13 mouse cellular contexts compared by ENCODE assay signal in the genomic region with DNA sequence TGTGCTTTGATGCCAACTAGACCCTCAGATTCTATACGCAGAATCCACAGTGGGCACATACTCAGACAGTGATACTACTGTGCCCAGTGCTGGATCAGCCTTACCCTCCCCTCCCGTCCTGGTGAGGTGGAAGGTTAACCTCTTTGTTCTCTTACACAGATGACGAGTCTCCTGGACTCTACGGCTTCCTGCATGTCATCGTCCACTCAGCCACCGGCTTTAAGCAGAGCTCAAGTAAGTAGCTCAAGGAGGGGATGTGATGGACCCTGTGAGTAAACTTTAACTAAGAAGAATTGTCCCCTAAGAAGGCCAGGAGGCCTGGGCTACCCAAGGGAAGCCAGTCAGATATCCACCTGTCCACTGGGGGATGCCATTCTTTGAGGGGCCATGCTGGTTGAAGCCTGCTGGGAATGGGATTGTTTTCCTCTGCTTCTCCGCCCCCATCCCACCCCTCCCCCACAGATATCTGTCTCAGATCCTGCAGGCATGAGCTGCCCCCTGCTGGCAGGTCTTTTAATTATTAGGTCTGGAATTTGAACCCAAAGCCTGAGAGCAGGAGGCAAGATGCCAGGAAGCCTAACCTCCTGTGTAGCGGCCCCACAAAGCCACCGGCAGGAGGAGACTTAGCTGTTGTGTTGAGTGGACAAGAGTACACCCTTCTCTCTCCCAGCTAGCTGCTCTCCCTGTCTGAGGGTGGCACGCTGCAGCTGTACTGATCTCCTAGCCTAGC. TPM values are rescaled to one million over a fixed set of nuclear protein-coding genes. Genes with fewer than 3 reads are reported as not detected.
DNase-seq lines count a peak whose midpoint lies in the region; ATAC-seq lines count a peak whose summit lies in the region.
"Had no signal": no experiment of that assay in that cellular context is flagged by ENCODE, and none has a peak within 500 bp of the region (broad histone marks: within the 10 kb centered on the region; RNA-seq: fewer than 3 reads in every experiment).

No protein-coding gene starts in this region.

- H3K4me1 ChIP-seq in hindbrain, embryonic 13.5 days (replicated peaks) = no peaks in the 10 kb centered on the region
- no peaks in the 10 kb centered on the region for H3K4me1 ChIP-seq in hindbrain, embryonic 16.5 days (ENCODE audit: control insufficient read depth, insufficient read depth, low read depth, low read length)
- H3K4me1 ChIP-seq in midbrain, embryonic 11.5 days (ENCODE audit: control insufficient read depth, insufficient read depth, low read length) = no peaks in the 10 kb centered on the region
- H3K4me1 ChIP-seq in midbrain, embryonic 15.5 days = no peaks in the 10 kb centered on the region
- H3K4me1 ChIP-seq: neural tube, embryonic 12.5 days had no signal

- no peak overlapping the region for H3K4me2 ChIP-seq in hindbrain, embryonic 13.5 days
- no peak overlapping the region for H3K4me2 ChIP-seq in hindbrain, embryonic 16.5 days (ENCODE audit: low read length)
- no peak overlapping the region for H3K4me2 ChIP-seq in midbrain, embryonic 11.5 days
- no peak overlapping the region for H3K4me2 ChIP-seq in midbrain, embryonic 15.5 days
- H3K4me2 ChIP-seq: neural tube, embryonic 12.5 days had no signal

- H3K4me3 ChIP-seq in hindbrain, embryonic 13.5 days = no peak overlapping the region
- H3K4me3 ChIP-seq in hindbrain, embryonic 16.5 days (ENCODE audit: low read length) = no peak overlapping the region
- H3K4me3 ChIP-seq in midbrain, embryonic 11.5 days (ENCODE audit: low read depth, low read length) = no peak overlapping the region
- no peak overlapping the region for H3K4me3 ChIP-seq in midbrain, embryonic 15.5 days
- H3K4me3 ChIP-seq: neural tube, embryonic 12.5 days had no signal

- no peaks in the 10 kb centered on the region for H3K9me3 ChIP-seq in hindbrain, embryonic 13.5 days
- no peaks in the 10 kb centered on the region for H3K9me3 ChIP-seq in hindbrain, embryonic 16.5 days (ENCODE audit: control insufficient read depth, low read length)
- H3K9me3 ChIP-seq in midbrain, embryonic 11.5 days (ENCODE audit: control insufficient read depth, low read length) = no peaks in the 10 kb centered on the region
- H3K9me3 ChIP-seq in midbrain, embryonic 15.5 days = no peaks in the 10 kb centered on the region
- H3K9me3 ChIP-seq: neural tube, embryonic 12.5 days had no signal

- peak; percentile 80 for DNase-seq in midbrain, embryonic 11.5 days (ENCODE audit: low spot score, missing footprints)
- DNase-seq in kidney, adult 8-10 months = peak; percentile 61 to 82
- DNase-seq in thymus, postnatal 14 days = no peak
- DNase-seq in yolk sac, embryonic 10.5 days (ENCODE audit: low spot score) = no peak
- DNase-seq: adrenal gland, postnatal 25 days; cerebellum, postnatal 14 days; heart, postnatal 36 days had no signal

- no peak overlapping the region for H3K9ac ChIP-seq in hindbrain, embryonic 13.5 days
- H3K9ac ChIP-seq in hindbrain, embryonic 16.5 days (ENCODE audit: low read depth, low read length) = no peak overlapping the region
- no peak overlapping the region for H3K9ac ChIP-seq in midbrain, embryonic 11.5 days (ENCODE audit: low read length)
- no peak overlapping the region for H3K9ac ChIP-seq in midbrain, embryonic 15.5 days
- H3K9ac ChIP-seq: neural tube, embryonic 12.5 days had no signal

- H3K27ac ChIP-seq in hindbrain, embryonic 13.5 days = no peak overlapping the region
- no peak overlapping the region for H3K27ac ChIP-seq in hindbrain, embryonic 16.5 days (ENCODE audit: low read depth, low read length)
- no peak overlapping the region for H3K27ac ChIP-seq in midbrain, embryonic 11.5 days (ENCODE audit: low read depth, low read length)
- no peak overlapping the region for H3K27ac ChIP-seq in midbrain, embryonic 15.5 days
- H3K27ac ChIP-seq: neural tube, embryonic 12.5 days had no signal

- 0 out of 2 replicates have a peak, but pooled peaks have one; percentile 33 for ATAC-seq in hindbrain, embryonic 13.5 days (ENCODE audit: low FRiP score)
- no peak for ATAC-seq in hindbrain, embryonic 16.5 days
- no peak for ATAC-seq in midbrain, embryonic 11.5 days (ENCODE audit: low FRiP score)
- no peak for ATAC-seq in midbrain, embryonic 15.5 days (replicated peaks)
- no peak for ATAC-seq in megakaryocyte-erythroid progenitor cell, adult 5-6 weeks (replicated peaks; ENCODE audit: low FRiP score, low TSS enrichment, poor library complexity, severe bottlenecking)

- 85% methylated on average over 10 of the region's 10 CpGs for WGBS in hindbrain, embryonic 13.5 days
- WGBS in hindbrain, embryonic 16.5 days = 85% methylated on average over 10 of the region's 10 CpGs
- 73% methylated on average over 10 of the region's 10 CpGs for WGBS in midbrain, embryonic 11.5 days
- 77% methylated on average over 10 of the region's 10 CpGs for WGBS in midbrain, embryonic 15.5 days

- H3K36me3 ChIP-seq in hindbrain, embryonic 13.5 days = peaks cover 97% of the 10 kb centered on the region
- H3K36me3 ChIP-seq in hindbrain, embryonic 16.5 days (ENCODE audit: control insufficient read depth, insufficient read depth, low read length) = peaks cover 45% of the 10 kb centered on the region
- H3K36me3 ChIP-seq in midbrain, embryonic 11.5 days (ENCODE audit: control insufficient read depth, insufficient read depth, low read length) = peaks cover 9% of the 10 kb centered on the region; the same call in 1 of the 2 replicates
- peaks cover 52% of the 10 kb centered on the region for H3K36me3 ChIP-seq in midbrain, embryonic 15.5 days (replicated peaks)
- H3K36me3 ChIP-seq: G1E had no signal

- H3K27me3 ChIP-seq in hindbrain, embryonic 13.5 days = no peaks in the 10 kb centered on the region
- no peaks in the 10 kb centered on the region for H3K27me3 ChIP-seq in hindbrain, embryonic 16.5 days (replicated peaks; ENCODE audit: control insufficient read depth, insufficient read depth, low read length)
- H3K27me3 ChIP-seq in midbrain, embryonic 11.5 days (ENCODE audit: control insufficient read depth, insufficient read depth, low read length) = no peaks in the 10 kb centered on the region
- H3K27me3 ChIP-seq in midbrain, embryonic 15.5 days (replicated peaks) = no peaks in the 10 kb centered on the region
- H3K27me3 ChIP-seq: neural tube, embryonic 12.5 days had no signal

RNA-seq across cellular contexts. Expression of a gene that starts 51.5 kb away (rescaled TPM):
- polyA plus RNA-seq in hindbrain, embryonic 13.5 days (2015; fragmentation: Nextera tagmentation; extraction: Ambion mirVana) = 33.9 and 34.6 TPM in 2 replicates
- polyA plus RNA-seq in hindbrain, embryonic 16.5 days (2015; fragmentation: Nextera tagmentation; extraction: Ambion mirVana) = 24.7 and 29.6 TPM in 2 replicates
- polyA plus RNA-seq in midbrain, embryonic 11.5 days (2014; fragmentation: Nextera tagmentation; extraction: Ambion mirVana) = 22.8 and 23.2 TPM in 2 replicates
- 34.6 and 37.2 TPM in 2 replicates for polyA plus RNA-seq in midbrain, embryonic 15.5 days (2015; fragmentation: Nextera tagmentation; extraction: Ambion mirVana)
- 25.5 and 30.8 TPM in 2 replicates for total RNA-seq in megakaryocyte-erythroid progenitor cell, adult 5-6 weeks (2014; fragmentation: Nextera tagmentation)
- 36.3 and 37.2 TPM in 2 replicates for total RNA-seq in megakaryocyte-erythroid progenitor cell, adult 5-6 weeks (2017)

Comparison
In these comparisons a context has a peak if more than half of its experiments do, and no peak if none do; other contexts are left out.
1. DNase-seq: peak in midbrain, embryonic 11.5 days (single experiment) and kidney, adult 8-10 months (2 of 2); none in thymus, postnatal 14 days (single experiment) and yolk sac, embryonic 10.5 days (single experiment).